Mouse (Mus musculus): ENCODE data around the gene Mfsd14b. TPM values are rescaled to one million over a fixed set of nuclear protein-coding genes. Genes with fewer than 3 reads are reported as not detected.

The Mfsd14b gene
- polyA plus RNA-seq (2015; fragmentation: Nextera tagmentation; extraction: Ambion mirVana): 44.3 and 44.5 TPM in 2 replicates

DNA sequence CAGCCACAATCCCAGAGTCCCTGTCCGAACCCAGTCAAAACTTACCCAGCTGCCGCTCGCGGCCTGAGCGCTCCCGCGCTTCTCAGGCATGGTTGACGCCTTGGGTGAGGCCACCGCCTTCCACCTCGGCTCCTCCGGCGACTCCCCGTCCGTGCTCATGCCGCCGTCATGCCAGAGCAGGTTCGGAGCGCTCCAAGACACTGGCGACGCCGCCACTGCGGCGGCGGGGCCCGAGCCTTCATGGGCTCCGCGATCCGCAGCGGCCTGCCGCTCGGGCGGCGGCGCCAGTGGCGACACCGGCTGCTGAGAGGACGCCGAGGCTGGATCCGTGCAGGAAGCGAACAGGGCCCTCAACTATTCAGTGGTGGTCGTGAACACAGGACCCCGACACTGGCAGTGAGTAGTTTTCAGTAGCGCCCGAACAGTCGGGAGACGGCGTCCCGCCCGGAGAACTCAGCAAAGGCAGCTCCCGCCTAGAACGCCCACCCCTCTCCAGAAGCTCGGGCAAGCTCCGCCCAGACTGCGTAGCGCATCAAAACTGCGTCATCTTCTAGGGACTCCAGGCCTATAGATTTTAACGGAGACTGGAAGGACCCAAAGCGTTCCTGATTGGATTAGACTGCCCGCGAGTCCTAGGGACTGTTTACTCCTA is at the start of gene Mfsd14b:
Gene Mfsd14b (minus strand): TSS at position 517 of the 652 bp plus-strand sequence.
- Histone ChIP-seq H3K27me3 (replicated peaks; ENCODE audit: control insufficient read depth, insufficient read depth, low read length) (no peaks in the 10 kb centered on the region), H3K27ac (ENCODE audit: low read length) (peak within 1 kb of the TSS; percentile 87), H3K9ac (ENCODE audit: low read depth, low read length) (peak within 1 kb of the TSS; percentile 92), H3K36me3 (ENCODE audit: control insufficient read depth, insufficient read depth, low read length) (no peaks in the 10 kb centered on the region), H3K4me3 (ENCODE audit: low read length) (peak within 1 kb of the TSS; percentile 89), H3K4me2 (ENCODE audit: low read depth, low read length) (peak within 1 kb of the TSS; percentile 53), H3K9me3 (ENCODE audit: control insufficient read depth, low read length) (no peaks in the 10 kb centered on the region), H3K4me1 (ENCODE audit: control insufficient read depth, insufficient read depth, low read length) (no peaks in the 10 kb centered on the region)
- under 1% methylated on average over 60 of the region's 60 CpGs for WGBS
- ATAC-seq: peak; percentile 99

GRCm38 (mm10) chr13:65149940-65150339 is 37.2 kb upstream of the Mfsd14b start, which contains the start of gene Olfr466:
TSS of gene Olfr466 (plus strand) at chr13:65150240.
- Histone ChIP-seq H3K9me3 (ENCODE audit: control insufficient read depth, low read length) (no peaks in the 10 kb centered on the region), H3K9ac (ENCODE audit: low read depth, low read length) (no peak within 1 kb of the TSS), H3K27me3 (replicated peaks; ENCODE audit: control insufficient read depth, insufficient read depth, low read length) (no peaks in the 10 kb centered on the region), H3K4me1 (ENCODE audit: control insufficient read depth, insufficient read depth, low read length) (no peaks in the 10 kb centered on the region), H3K27ac (ENCODE audit: low read length) (no peak within 1 kb of the TSS), H3K4me3 (ENCODE audit: low read length) (no peak within 1 kb of the TSS), H3K4me2 (ENCODE audit: low read depth, low read length) (no peak within 1 kb of the TSS), H3K36me3 (ENCODE audit: control insufficient read depth, insufficient read depth, low read length) (no peaks in the 10 kb centered on the region)
- 66% methylated on average over 1 of the region's 1 CpGs for WGBS
- no peak for ATAC-seq

DNA sequence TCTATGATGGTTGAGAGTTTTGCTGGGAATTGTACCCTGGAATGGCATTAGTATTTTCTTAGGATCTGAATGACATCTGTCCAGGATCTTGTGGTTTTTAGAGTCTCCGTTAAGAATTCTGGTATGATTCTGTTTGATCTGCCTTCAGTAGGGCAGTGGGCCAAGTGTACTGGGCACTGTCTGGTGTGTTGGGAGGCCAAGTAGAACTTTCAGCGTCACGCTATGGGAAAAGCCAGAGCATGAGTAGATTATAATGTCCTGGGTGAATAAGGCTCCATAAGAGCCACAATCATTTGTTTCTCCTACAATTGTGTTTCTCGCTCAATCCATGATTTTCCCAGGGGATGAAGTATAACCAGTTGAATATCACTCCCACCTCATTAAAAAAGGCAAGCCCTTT is 25.0 kb upstream of the Mfsd14b start, which contains the start of gene Olfr465-ps1:
Gene Olfr465-ps1 (plus strand): TSS at position 301 of the 400 bp plus-strand sequence.
- no peak within 1 kb of the TSS for H3K4me3 ChIP-seq (ENCODE audit: low read length)
- WGBS: 81% methylated on average over 4 of the region's 4 CpGs
- H3K9ac ChIP-seq (ENCODE audit: low read depth, low read length): no peak within 1 kb of the TSS
- H3K4me2 ChIP-seq (ENCODE audit: low read depth, low read length): no peak within 1 kb of the TSS
- no peaks in the 10 kb centered on the region for H3K4me1 ChIP-seq (ENCODE audit: control insufficient read depth, insufficient read depth, low read length)
- H3K27ac ChIP-seq (ENCODE audit: low read length): no peak within 1 kb of the TSS
- H3K27me3 ChIP-seq (replicated peaks; ENCODE audit: control insufficient read depth, insufficient read depth, low read length): no peaks in the 10 kb centered on the region
- no peaks in the 10 kb centered on the region for H3K9me3 ChIP-seq (ENCODE audit: control insufficient read depth, low read length)
- no peak for ATAC-seq
- no peaks in the 10 kb centered on the region for H3K36me3 ChIP-seq (ENCODE audit: control insufficient read depth, insufficient read depth, low read length)

DNA sequence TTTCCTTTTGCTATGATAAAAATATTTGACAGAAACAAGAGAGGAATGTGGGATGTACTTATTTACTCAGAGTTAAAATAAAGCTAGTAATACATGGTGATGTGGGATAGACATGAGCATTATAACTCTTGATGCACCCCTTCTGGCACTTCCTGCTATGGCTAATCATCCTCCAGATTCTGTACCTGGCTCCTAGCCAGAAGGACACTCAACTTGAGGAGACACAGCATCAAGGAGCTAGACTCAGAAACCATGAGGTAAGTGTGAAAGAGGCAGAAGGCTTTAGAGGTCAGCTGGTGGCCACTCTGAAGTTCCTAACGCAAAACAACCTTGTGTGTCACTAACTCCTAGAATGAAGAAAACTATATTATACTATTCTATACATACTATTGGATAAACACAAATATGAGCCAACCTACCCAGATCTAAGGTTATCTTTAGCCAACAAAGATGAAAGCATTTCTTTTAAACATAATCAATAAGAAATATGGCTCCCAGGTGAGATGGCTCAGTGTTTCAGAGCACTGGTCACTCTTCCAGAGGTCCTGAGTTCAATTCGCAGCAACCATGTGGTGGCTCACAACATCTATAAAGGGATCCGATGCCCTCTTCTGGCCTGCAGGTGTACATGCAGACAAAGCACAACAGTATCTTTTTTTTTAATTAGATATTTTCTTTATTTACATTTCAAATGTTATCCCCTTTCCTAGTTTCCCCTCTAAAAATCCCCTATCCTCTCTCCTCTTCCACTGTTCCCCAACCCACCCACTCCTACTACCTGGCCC is 14.5 kb upstream of the Mfsd14b start:
- 65% methylated on average over 3 of the region's 3 CpGs for WGBS
- Histone ChIP-seq H3K27me3 (replicated peaks; ENCODE audit: control insufficient read depth, insufficient read depth, low read length) (no peaks in the 10 kb centered on the region), H3K27ac (ENCODE audit: low read length) (no peak overlapping the region), H3K4me1 (ENCODE audit: control insufficient read depth, insufficient read depth, low read length) (no peaks in the 10 kb centered on the region), H3K9ac (ENCODE audit: low read depth, low read length) (no peak overlapping the region), H3K36me3 (ENCODE audit: control insufficient read depth, insufficient read depth, low read length) (no peaks in the 10 kb centered on the region), H3K4me2 (ENCODE audit: low read depth, low read length) (no peak overlapping the region), H3K9me3 (ENCODE audit: control insufficient read depth, low read length) (no peaks in the 10 kb centered on the region), H3K4me3 (ENCODE audit: low read length) (no peak overlapping the region)
- no peak for ATAC-seq

- Histone ChIP-seq H3K4me3 (ENCODE audit: low read length) (no peak overlapping the region), H3K9ac (ENCODE audit: low read depth, low read length) (no peak overlapping the region), H3K9me3 (ENCODE audit: control insufficient read depth, low read length) (no peaks in the 10 kb centered on the region), H3K36me3 (ENCODE audit: control insufficient read depth, insufficient read depth, low read length) (no peaks in the 10 kb centered on the region), H3K4me1 (ENCODE audit: control insufficient read depth, insufficient read depth, low read length) (no peaks in the 10 kb centered on the region), H3K4me2 (ENCODE audit: low read depth, low read length) (no peak overlapping the region), H3K27ac (ENCODE audit: low read length) (no peak overlapping the region), H3K27me3 (replicated peaks; ENCODE audit: control insufficient read depth, insufficient read depth, low read length) (no peaks in the 10 kb centered on the region)
- ATAC-seq: peak; percentile 44; the same call in 1 of the 2 replicates
- 69% methylated on average over 1 of the region's 1 CpGs for WGBS
Observed at GRCm38 (mm10) chr13:65122111-65122510, 9.3 kb upstream of the Mfsd14b start.

DNA sequence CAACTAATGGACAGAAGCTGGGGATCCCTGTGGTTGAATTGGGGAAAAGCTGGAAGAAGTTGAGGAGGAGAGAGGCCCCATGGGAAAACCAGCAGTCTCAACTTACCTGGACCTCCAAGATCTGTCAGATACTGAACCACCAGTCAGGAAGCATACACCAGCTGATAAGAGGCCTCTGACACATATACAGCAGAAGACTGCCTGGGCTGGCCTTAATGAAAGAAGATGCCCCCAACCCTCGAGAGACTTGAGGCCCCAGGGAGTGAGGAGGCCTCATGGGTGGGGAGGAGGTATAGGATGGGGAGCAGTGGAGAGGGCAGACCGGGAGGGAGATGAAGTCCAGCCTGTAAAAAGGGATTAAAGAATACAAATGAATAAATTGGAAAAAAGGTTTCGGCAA is 8.2 kb upstream of the Mfsd14b start:
- 66% methylated on average over 3 of the region's 3 CpGs for WGBS
- no peak for ATAC-seq
- H3K4me3 ChIP-seq (ENCODE audit: low read length): no peak overlapping the region

DNA sequence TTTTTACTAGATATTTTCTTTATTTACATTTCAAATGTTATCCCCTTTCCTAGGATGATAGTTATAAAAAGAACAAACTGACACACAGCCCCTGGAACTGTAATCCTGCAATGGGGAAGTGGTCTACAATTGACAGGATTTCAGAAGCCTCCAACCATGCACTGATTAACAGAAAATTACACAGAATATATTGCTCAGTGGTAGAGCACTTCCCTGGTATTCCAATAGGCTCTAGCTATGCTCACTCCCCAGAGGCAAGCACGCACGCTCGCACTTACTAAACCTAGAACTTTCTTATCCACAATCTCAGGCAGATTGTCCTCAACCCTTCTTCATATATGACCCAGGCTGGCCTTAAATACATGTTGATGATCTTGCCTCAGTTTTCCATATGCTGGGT is 464 bp upstream of the Mfsd14b start:
- H3K4me3 ChIP-seq (ENCODE audit: low read length): peak overlapping the region; percentile 89
- H3K9ac ChIP-seq (ENCODE audit: low read depth, low read length): peak overlapping the region; percentile 92
- WGBS: 52% methylated on average over 3 of the region's 3 CpGs
- no peaks in the 10 kb centered on the region for H3K9me3 ChIP-seq (ENCODE audit: control insufficient read depth, low read length)
- peak; percentile 47 for ATAC-seq
- no peaks in the 10 kb centered on the region for H3K36me3 ChIP-seq (ENCODE audit: control insufficient read depth, insufficient read depth, low read length)
- no peaks in the 10 kb centered on the region for H3K27me3 ChIP-seq (replicated peaks; ENCODE audit: control insufficient read depth, insufficient read depth, low read length)
- no peaks in the 10 kb centered on the region for H3K4me1 ChIP-seq (ENCODE audit: control insufficient read depth, insufficient read depth, low read length)
- H3K27ac ChIP-seq (ENCODE audit: low read length): peak overlapping the region; percentile 21
- peak overlapping the region; percentile 43 for H3K4me2 ChIP-seq (ENCODE audit: low read depth, low read length)

More for the DNA sequence above, 8.2 kb upstream of the Mfsd14b start:
- H3K27me3 ChIP-seq (replicated peaks; ENCODE audit: control insufficient read depth, insufficient read depth, low read length): no peaks in the 10 kb centered on the region
- no peak overlapping the region for H3K4me2 ChIP-seq (ENCODE audit: low read depth, low read length)
- H3K4me1 ChIP-seq (ENCODE audit: control insufficient read depth, insufficient read depth, low read length): no peaks in the 10 kb centered on the region
- H3K36me3 ChIP-seq (ENCODE audit: control insufficient read depth, insufficient read depth, low read length): no peaks in the 10 kb centered on the region
- H3K27ac ChIP-seq (ENCODE audit: low read length): no peak overlapping the region
- no peaks in the 10 kb centered on the region for H3K9me3 ChIP-seq (ENCODE audit: control insufficient read depth, low read length)
- H3K9ac ChIP-seq (ENCODE audit: low read depth, low read length): no peak overlapping the region

- Histone ChIP-seq H3K9me3 (ENCODE audit: control insufficient read depth, low read length) (no peaks in the 10 kb centered on the region), H3K9ac (ENCODE audit: low read depth, low read length) (peak overlapping the region; percentile 92), H3K4me3 (ENCODE audit: low read length) (peak overlapping the region; percentile 89), H3K27me3 (replicated peaks; ENCODE audit: control insufficient read depth, insufficient read depth, low read length) (no peaks in the 10 kb centered on the region), H3K4me2 (ENCODE audit: low read depth, low read length) (peak overlapping the region; percentile 53), H3K27ac (ENCODE audit: low read length) (peak overlapping the region; percentile 87), H3K36me3 (ENCODE audit: control insufficient read depth, insufficient read depth, low read length) (no peaks in the 10 kb centered on the region), H3K4me1 (ENCODE audit: control insufficient read depth, insufficient read depth, low read length) (no peaks in the 10 kb centered on the region)
- peak; percentile 67 for ATAC-seq
- WGBS: 1% methylated on average over 5 of the region's 5 CpGs
Observed at GRCm38 (mm10) chr13:65111961-65112360, 814 bp downstream of the Mfsd14b start.

- Histone ChIP-seq H3K4me1 (ENCODE audit: control insufficient read depth, insufficient read depth, low read length) (no peaks in the 10 kb centered on the region), H3K4me3 (ENCODE audit: low read length) (no peak overlapping the region), H3K27me3 (replicated peaks; ENCODE audit: control insufficient read depth, insufficient read depth, low read length) (no peaks in the 10 kb centered on the region), H3K9ac (ENCODE audit: low read depth, low read length) (no peak overlapping the region), H3K27ac (ENCODE audit: low read length) (no peak overlapping the region), H3K4me2 (ENCODE audit: low read depth, low read length) (no peak overlapping the region), H3K9me3 (ENCODE audit: control insufficient read depth, low read length) (peaks cover 8% of the 10 kb centered on the region), H3K36me3 (ENCODE audit: control insufficient read depth, insufficient read depth, low read length) (no peaks in the 10 kb centered on the region)
- ATAC-seq: no peak
- 96% methylated on average over 3 of the region's 3 CpGs for WGBS
Observed at GRCm38 (mm10) chr13:65101232-65101631, 11.5 kb downstream of the Mfsd14b start.

Data from intestine, embryonic 16.5 days (tissue).